Mouse (Mus musculus): ENCODE results near the gene Snx25.
"Not testable (repeated sequence)": the region's sequence is repeated elsewhere in the genome, so short reads cannot be mapped to it uniquely, and the experiment has no call there.

The Snx25 gene

DNA sequence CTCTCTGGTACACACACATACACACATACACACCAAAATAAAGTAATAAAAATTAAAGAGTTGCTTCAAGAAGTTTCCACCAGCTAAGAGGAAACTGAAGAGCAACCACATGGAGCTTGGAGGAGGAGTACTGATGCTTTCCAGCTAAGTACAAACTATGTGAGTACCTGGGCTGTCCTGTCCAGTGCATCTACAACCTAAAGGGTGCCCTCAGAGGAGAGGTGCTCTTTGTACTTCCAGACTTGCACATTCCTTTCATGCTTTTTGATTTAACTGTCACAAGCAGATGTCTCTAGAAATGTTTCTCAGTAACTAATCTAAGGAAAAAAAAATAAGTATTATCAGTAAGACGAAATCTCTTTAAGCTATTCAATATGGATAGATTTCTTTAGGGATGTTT lies 14.6 kb downstream of the Snx25 start:
- no peak for DNase-seq (ENCODE audit: low spot score)

DNA sequence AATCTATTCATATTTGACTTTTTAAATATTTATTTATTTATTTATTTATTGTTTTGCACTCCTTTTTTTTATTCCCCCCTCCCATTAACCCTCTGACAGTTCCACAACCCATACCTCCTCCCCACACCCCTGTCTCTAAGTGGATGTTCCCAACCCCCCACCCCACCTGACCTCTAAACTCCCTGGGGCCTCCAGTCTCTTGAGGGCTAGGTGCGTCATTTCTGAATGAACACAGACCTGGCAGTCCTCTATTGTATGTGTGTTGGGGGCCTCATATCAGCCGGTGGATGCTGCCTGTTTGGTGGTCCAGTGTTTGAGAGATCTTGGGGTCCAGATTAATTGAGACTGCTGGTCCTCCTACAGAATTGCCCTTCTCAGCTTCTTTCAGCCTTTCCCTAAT lies 16.4 kb downstream of the Snx25 start:
- not testable (repeated sequence) for DNase-seq (ENCODE audit: low spot score)

GRCm38 (mm10) chr8:46130426-46130825 lies 21.5 kb downstream of the Snx25 start:
- DNase-seq (ENCODE audit: low spot score), result no peak

GRCm38 (mm10) chr8:46122498-46122897 lies 29.5 kb downstream of the Snx25 start:
- no peak for DNase-seq (ENCODE audit: low spot score)

GRCm38 (mm10) chr8:46119176-46119575 lies 32.8 kb downstream of the Snx25 start:
- DNase-seq (ENCODE audit: low spot score), result no peak

DNA sequence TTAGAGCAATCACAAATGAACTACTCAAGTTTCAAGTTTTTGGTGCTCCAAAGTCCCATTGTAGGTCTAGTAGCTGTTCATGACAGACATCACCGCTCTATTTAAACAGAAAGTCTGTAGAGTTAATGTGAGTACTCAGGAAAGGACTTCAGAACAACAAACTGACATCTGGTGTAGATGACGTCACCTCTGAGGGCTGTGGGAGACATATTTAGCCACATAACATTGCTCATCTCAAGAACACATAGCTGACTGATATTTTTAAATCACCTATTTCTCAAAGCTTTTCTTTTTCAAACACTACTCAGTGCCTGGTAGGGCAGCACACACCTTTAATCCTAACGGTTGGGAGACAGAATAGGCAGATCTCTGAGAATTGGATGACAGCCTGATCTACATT lies 34.8 kb downstream of the Snx25 start:
- DNase-seq (ENCODE audit: low spot score), result no peak

DNA sequence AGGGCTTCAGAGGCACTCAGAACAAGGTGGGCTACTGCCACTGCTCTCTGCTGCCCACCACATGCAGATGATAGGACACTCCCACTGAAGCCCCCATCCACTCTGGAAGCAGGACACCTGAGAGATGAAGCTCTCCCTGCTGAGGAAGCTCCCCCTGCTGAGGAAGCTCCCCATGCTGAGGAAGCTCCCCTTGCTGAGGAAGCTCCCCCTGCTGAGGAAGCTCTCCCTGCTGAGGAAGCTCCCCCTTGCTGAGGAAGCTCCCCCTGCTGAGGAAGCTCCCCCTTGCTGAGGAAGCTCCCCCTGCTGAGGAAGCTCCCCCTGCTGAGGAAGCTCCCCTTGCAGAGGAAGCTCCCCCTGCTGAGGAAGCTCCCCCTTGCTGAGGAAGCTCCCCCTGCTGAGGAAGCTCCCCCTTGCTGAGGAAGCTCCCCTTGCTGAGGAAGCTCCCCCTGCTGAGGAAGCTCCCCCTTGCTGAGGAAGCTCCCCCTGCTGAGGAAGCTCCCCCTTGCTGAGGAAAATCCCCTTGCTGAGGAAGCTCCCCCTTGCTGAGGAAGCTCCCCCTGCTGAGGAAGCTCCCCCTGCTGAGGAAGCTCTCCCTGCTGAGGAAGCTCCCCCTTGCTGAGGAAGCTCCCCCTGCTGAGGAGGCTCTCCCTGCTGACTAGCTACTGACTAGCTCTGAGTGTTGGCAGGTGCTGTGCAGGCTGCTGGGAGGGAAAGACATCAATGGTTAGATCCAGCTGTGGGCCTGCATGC lies 38.4 kb downstream of the Snx25 start:
- DNase-seq (ENCODE audit: low spot score), result not testable (repeated sequence)

DNA sequence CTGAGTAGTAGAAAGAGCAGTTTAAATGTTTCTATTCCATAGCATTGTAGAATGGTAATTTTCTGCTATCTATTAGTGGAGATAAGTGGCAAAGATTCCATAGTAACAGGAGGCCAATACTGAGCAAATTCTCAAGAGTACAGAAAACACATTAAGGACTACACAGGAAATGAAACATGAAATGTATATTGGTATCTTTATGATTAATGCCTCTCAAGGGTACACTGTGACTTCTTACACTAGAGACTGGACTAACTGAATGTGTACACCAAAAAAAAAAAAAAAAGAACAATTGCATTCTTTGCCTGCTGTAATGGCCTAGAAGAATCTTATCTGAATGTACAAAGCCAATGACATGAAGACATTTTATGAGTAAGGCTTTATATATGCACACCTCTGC lies 44.3 kb downstream of the Snx25 start:
- no peak for DNase-seq (ENCODE audit: low spot score)

- no peak for DNase-seq (ENCODE audit: low spot score)
Measured at GRCm38 (mm10) chr8:46103434-46103833, 48.5 kb downstream of the Snx25 start.

GRCm38 (mm10) chr8:46092667-46093360 lies 59.1 kb downstream of the Snx25 start:
- DNase-seq (ENCODE audit: low spot score), result no peak

DNA sequence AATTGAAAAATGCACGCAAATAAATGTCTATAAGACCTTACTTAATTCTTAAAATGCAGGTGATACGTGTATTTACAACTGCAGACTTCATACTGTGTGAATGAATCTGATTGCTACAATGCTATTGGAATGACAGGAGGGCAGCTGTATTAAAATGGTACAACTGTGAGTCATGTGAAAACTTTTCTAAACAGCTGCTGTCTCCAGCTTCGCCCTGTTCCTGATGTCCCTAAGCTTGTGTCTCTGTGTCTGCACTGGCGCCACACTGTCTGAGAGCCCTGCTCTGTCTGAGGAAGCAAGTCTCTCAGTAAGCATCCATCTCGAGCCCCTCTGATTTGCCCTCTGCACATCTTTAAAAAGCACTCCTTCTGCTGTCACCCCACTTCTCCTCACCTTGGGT lies 68.8 kb downstream of the Snx25 start:
- no peak for DNase-seq (ENCODE audit: low spot score)

GRCm38 (mm10) chr8:46081030-46081429 lies 70.9 kb downstream of the Snx25 start:
- DNase-seq (ENCODE audit: low spot score), result no peak

DNA sequence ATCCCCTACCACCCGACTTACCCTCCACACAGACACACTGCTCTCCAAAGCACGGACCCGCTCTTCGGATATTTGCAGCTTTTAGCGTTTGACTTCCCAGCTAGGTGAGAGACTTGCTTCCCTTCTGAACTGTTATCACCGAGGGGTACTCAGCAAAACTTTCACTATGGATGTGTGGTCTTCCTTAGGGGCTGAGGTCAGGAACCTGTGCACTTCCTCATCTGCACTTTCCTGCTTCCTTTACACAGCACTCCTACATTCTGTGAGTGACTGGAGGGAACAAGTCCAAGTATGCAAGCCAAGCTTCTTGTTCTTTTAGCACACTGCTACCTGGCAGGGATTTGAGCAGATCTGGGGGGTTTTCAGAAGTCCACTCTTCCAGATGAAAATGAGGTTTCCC lies 73.1 kb downstream of the Snx25 start:
- DNase-seq (ENCODE audit: low spot score), result no peak

- no peak for DNase-seq (ENCODE audit: low spot score)
Measured at GRCm38 (mm10) chr8:46075223-46075622, 76.7 kb downstream of the Snx25 start.

DNA sequence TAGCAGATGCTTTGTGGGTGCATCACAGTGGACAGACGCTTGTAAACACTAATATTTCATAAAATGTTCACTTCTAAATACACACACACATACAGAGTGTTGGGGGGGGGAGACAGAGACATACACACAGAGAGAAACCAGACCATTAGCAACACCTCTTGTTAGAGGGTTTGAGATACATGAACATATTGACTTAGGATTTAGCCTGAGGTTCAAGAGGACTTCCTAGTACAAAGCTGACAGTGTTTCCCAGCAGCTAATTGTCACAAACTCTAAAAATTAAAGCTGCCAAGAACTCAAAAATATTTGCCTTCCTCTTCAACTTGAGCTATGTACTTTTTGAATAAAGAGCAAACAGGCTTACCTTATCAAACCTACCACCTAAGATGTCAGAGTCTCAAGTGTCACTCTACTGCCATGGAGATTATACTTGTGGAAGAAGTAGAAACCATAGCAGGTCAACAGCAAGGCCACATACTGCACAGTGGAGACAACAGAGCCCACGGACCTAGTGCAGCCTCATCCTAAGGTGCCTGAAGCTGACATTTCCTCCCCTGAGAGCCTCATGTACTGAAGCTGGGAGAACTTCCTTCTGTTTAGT lies 78.3 kb downstream of the Snx25 start:
- DNase-seq (ENCODE audit: low spot score), result no peak

- DNase-seq (ENCODE audit: low spot score), result no peak
Measured at GRCm38 (mm10) chr8:46072798-46073197, 79.2 kb downstream of the Snx25 start.

DNA sequence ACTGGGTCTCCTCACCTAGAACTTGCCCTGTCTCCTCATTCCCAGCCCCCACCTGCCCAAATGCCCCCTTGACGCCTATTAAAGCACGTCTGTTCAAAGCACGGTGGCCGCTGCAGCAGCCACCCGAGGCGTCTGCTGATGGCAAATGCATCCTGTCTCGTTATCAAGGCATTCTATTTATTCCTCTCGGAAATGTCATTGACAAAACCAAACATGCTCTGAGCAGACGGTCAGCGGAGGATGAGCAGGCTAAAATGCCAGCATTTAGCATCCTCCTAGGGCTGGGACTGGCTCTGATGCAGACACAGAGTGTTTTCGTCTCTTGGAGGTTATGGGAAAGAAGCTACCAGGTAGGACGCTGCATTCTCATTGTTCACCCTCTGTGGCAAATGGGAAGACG lies 111.7 kb downstream of the Snx25 start:
- DNase-seq (ENCODE audit: low spot score), result no peak

GRCm38 (mm10) chr8:46039666-46040065 lies 112.3 kb downstream of the Snx25 start:
- DNase-seq (ENCODE audit: low spot score), result no peak

- DNase-seq (ENCODE audit: low spot score), result no peak
Measured at GRCm38 (mm10) chr8:46036217-46036616, 115.7 kb downstream of the Snx25 start.

DNA sequence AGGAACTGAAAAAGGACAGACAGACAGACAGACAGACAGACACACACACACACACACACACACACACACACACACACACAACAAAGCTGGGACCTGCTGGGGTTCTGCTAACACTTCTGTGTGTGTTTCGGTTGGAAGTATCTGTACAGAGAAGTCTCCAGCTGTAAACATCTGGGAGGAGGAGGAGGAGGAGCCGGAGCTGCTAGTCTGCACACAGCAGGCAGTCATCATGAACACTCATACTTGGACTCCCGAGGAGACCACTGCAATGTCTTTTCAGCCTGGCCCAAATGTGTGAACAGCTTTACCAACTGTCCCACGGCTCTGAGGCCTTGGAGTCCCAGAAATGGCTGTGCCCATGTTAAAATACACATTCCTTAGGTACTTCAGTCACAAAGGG lies 127.6 kb downstream of the Snx25 start:
- DNase-seq (ENCODE audit: low spot score), result no peak

DNA sequence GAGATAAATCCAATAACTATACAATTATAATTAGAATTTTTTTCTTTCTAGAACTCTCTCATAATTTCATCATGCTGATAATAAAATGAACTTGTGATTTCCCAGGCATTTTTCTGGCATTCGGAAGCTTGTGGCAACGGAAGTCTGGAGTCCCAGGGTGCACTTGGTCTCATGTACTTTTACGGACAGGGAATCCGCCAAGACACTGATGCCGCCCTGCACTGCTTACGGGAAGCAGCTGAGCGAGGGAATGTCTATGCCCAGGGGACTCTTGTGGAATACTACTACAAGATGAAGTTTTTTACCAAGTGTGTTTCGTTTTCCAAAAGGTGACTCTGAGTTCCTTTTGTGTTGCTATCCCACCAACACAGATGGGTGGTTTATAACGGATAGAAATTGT lies 129.2 kb downstream of the Snx25 start:
- no peak for DNase-seq (ENCODE audit: low spot score)

- DNase-seq (ENCODE audit: low spot score), result no peak
Measured at GRCm38 (mm10) chr8:46022203-46022602, 129.8 kb downstream of the Snx25 start.

Data from spleen, adult 12 weeks (tissue).